Mouse (Mus musculus) limb, embryonic 10.5 days (tissue): Measurements from ENCODE around the gene Foxl2. TPM values are rescaled to one million over a fixed set of nuclear protein-coding genes. Genes with fewer than 3 reads are reported as not detected.

Experiments
- DNase-seq: peaks from one replicate; pipeline ENCODE4 v3.0.0-alpha.2; 2017; ENCODE audit warnings: low spot score
- H3K27ac ChIP-seq: fragments of 300-500 bp; sonication (generic); 2 replicates; pipeline ENCODE4 v1.5.1; 2016; ENCODE audit warnings: mild to moderate bottlenecking
- H3K27me3 ChIP-seq: fragments of 300-500 bp; sonication (generic); 2 replicates; pipeline ENCODE4 v1.6.1; 2016; ENCODE audit warnings: low read depth, mild to moderate bottlenecking; ENCODE audit not compliant: poor library complexity, severe bottlenecking
- H3K36me3 ChIP-seq: fragments of 300-500 bp; sonication (generic); 2 replicates; pipeline ENCODE4 v1.6.1; 2016; ENCODE audit warnings: mild to moderate bottlenecking, moderate library complexity
- H3K4me1 ChIP-seq: fragments of 300-500 bp; sonication (generic); 2 replicates; pipeline ENCODE4 v1.6.1; 2016
- H3K4me3 ChIP-seq: fragments of 300-500 bp; sonication (generic); 2 replicates; pipeline ENCODE4 v1.5.1; 2016; ENCODE audit warnings: mild to moderate bottlenecking, moderate library complexity
- H3K9me3 ChIP-seq: fragments of 300-500 bp; sonication (generic); replicated peaks from 2 replicates; pipeline ENCODE4 v1.6.1; 2016; ENCODE audit warnings: mild to moderate bottlenecking
- WGBS: fragments of 180-500 bp; shearing (Covaris S2); methylation state at CpG from one replicate; pipeline ENCODE4 v1.1.7; 2016; 5-methylcytosine and 5-hydroxymethylcytosine counted together
- polyA plus RNA-seq: library from polyadenylated mRNA; unstranded; fragments of >200 nt; fragmentation: Nextera tagmentation; extraction: Ambion mirVana; gene quantifications from 2 replicates; pipeline ENCODE4 v1.2.1, GENCODE M21; 2016

Foxl2 gene
- not detected in 2 replicates for polyA plus RNA-seq

- Histone ChIP-seq H3K27ac (peak within 1 kb of the TSS; percentile 56), H3K4me3 (peak within 1 kb of the TSS; percentile 60), H3K27me3 (peaks cover 98% of the 10 kb centered on the region), H3K36me3 (no peaks in the 10 kb centered on the region), H3K9me3 (no peaks in the 10 kb centered on the region), H3K4me1 (peaks cover 34% of the 10 kb centered on the region)
- peak; percentile 79 for DNase-seq
- 1% methylated on average over 57 of the region's 58 CpGs for WGBS
Observed at GRCm38 (mm10) chr9:98955103-98955715, at the start of gene Foxl2. Foxl2 (plus strand) TSS chr9:98955288.

GRCm38 (mm10) chr9:98920629-98921523 is 34.2 kb upstream of the Foxl2 start:
- Histone ChIP-seq H3K27me3 (no peaks in the 10 kb centered on the region), H3K36me3 (no peaks in the 10 kb centered on the region), H3K9me3 (no peaks in the 10 kb centered on the region), H3K4me1 (0 out of 2 replicates have a peak, but pooled peaks cover 5% of the 10 kb centered on the region), H3K4me3 (no peak overlapping the region), H3K27ac (no peak overlapping the region)
- no peak for DNase-seq
- 92% methylated on average over 5 of the region's 5 CpGs for WGBS

GRCm38 (mm10) chr9:98923119-98923518 is 32.0 kb upstream of the Foxl2 start:
- Histone ChIP-seq H3K36me3 (no peaks in the 10 kb centered on the region), H3K9me3 (no peaks in the 10 kb centered on the region), H3K4me1 (0 out of 2 replicates have a peak, but pooled peaks cover 5% of the 10 kb centered on the region), H3K27ac (no peak overlapping the region), H3K4me3 (no peak overlapping the region), H3K27me3 (no peaks in the 10 kb centered on the region)
- 51% methylated on average over 6 of the region's 6 CpGs for WGBS
- DNase-seq: no peak

- Histone ChIP-seq H3K27me3 (no peaks in the 10 kb centered on the region), H3K4me1 (0 out of 2 replicates have a peak, but pooled peaks cover 5% of the 10 kb centered on the region), H3K36me3 (no peaks in the 10 kb centered on the region), H3K27ac (no peak overlapping the region), H3K9me3 (no peaks in the 10 kb centered on the region), H3K4me3 (no peak overlapping the region)
- WGBS: 67% methylated on average over 6 of the region's 6 CpGs
- DNase-seq: no peak
Observed at GRCm38 (mm10) chr9:98924183-98924582, 30.9 kb upstream of the Foxl2 start.

- Histone ChIP-seq H3K4me3 (no peak overlapping the region), H3K27me3 (peaks cover 6% of the 10 kb centered on the region; the same call in 1 of the 2 replicates), H3K4me1 (no peaks in the 10 kb centered on the region; the same call in 1 of the 2 replicates), H3K9me3 (no peaks in the 10 kb centered on the region), H3K27ac (no peak overlapping the region), H3K36me3 (no peaks in the 10 kb centered on the region)
- WGBS: 85% methylated on average over 2 of the region's 2 CpGs
- DNase-seq: no peak
Observed at GRCm38 (mm10) chr9:98929496-98929895, 25.6 kb upstream of the Foxl2 start.

- 51% methylated on average over 6 of the region's 6 CpGs for WGBS
- no peak overlapping the region for H3K27ac ChIP-seq
- H3K4me1 ChIP-seq: peaks cover 4% of the 10 kb centered on the region; the same call in 1 of the 2 replicates
- H3K27me3 ChIP-seq: peaks cover 24% of the 10 kb centered on the region
- DNase-seq: no peak
- H3K9me3 ChIP-seq: no peaks in the 10 kb centered on the region
- H3K4me3 ChIP-seq: no peak overlapping the region
- H3K36me3 ChIP-seq: no peaks in the 10 kb centered on the region
Observed at GRCm38 (mm10) chr9:98932931-98933330, 22.2 kb upstream of the Foxl2 start.

- Histone ChIP-seq H3K27ac (no peak overlapping the region), H3K9me3 (no peaks in the 10 kb centered on the region), H3K4me1 (peaks cover 4% of the 10 kb centered on the region; the same call in 1 of the 2 replicates), H3K27me3 (peaks cover 24% of the 10 kb centered on the region), H3K36me3 (no peaks in the 10 kb centered on the region), H3K4me3 (no peak overlapping the region)
- no peak for DNase-seq
- 19% methylated on average over 16 of the region's 16 CpGs for WGBS
Observed at GRCm38 (mm10) chr9:98935190-98935909, 19.7 kb upstream of the Foxl2 start.

GRCm38 (mm10) chr9:98939290-98939689 is 15.8 kb upstream of the Foxl2 start:
- peaks cover 26% of the 10 kb centered on the region for H3K27me3 ChIP-seq
- peak; percentile 57 for DNase-seq
- WGBS: 24% methylated on average over 2 of the region's 2 CpGs

GRCm38 (mm10) chr9:98952171-98953050 is 2.7 kb upstream of the Foxl2 start:
- H3K4me1 ChIP-seq: peaks cover 34% of the 10 kb centered on the region
- under 1% methylated on average over 40 of the region's 40 CpGs for WGBS
- DNase-seq: peak; percentile 71
- H3K27ac ChIP-seq: no peak overlapping the region
- peak overlapping the region; percentile 31 for H3K4me3 ChIP-seq
- no peaks in the 10 kb centered on the region for H3K9me3 ChIP-seq
- H3K36me3 ChIP-seq: no peaks in the 10 kb centered on the region
- peaks cover 89% of the 10 kb centered on the region for H3K27me3 ChIP-seq

More at GRCm38 (mm10) chr9:98939290-98939689, 15.8 kb upstream of the Foxl2 start:
- H3K9me3 ChIP-seq: no peaks in the 10 kb centered on the region
- H3K27ac ChIP-seq: no peak overlapping the region
- H3K36me3 ChIP-seq: no peaks in the 10 kb centered on the region
- H3K4me3 ChIP-seq: no peak overlapping the region
- 0 out of 2 replicates have a peak, but pooled peaks cover 4% of the 10 kb centered on the region for H3K4me1 ChIP-seq

- WGBS: 3% methylated on average over 4 of the region's 4 CpGs
- DNase-seq: no peak
- Histone ChIP-seq H3K4me1 (peaks cover 34% of the 10 kb centered on the region), H3K4me3 (no peak overlapping the region), H3K9me3 (no peaks in the 10 kb centered on the region), H3K36me3 (no peaks in the 10 kb centered on the region), H3K27me3 (peaks cover 94% of the 10 kb centered on the region), H3K27ac (no peak overlapping the region)
Observed at GRCm38 (mm10) chr9:98953291-98953690, 1.8 kb upstream of the Foxl2 start.

GRCm38 (mm10) chr9:98953830-98954229 is 1.3 kb upstream of the Foxl2 start:
- H3K27me3 ChIP-seq: peaks cover 95% of the 10 kb centered on the region
- no peaks in the 10 kb centered on the region for H3K36me3 ChIP-seq
- no peaks in the 10 kb centered on the region for H3K9me3 ChIP-seq
- peaks cover 34% of the 10 kb centered on the region for H3K4me1 ChIP-seq
- WGBS: 2% methylated on average over 9 of the region's 9 CpGs
- no peak overlapping the region for H3K4me3 ChIP-seq
- H3K27ac ChIP-seq: no peak overlapping the region
- no peak for DNase-seq
